17 mouse cellular contexts compared by ENCODE assay signal in the genomic region with DNA sequence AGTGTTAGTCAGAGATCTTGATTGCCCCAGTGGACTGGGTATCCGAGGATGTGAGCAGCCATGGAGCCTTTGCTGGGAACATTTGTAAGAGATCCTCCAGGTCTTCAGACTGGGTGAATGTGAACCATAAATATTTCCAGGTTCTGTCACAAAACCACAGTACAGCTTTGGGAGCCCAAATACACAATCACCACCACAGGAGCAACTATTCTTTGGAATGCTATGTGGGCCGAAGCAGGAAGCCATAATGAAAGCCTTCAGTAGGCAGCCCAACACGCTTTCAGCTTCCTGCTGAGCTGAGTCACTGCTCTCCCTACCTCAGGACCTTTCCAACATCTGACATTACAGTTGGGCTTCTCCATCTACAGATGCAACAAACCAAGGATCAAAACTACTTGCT.
"Had no signal": no experiment of that assay in that cellular context is flagged by ENCODE, and none has a peak within 500 bp of the region (broad histone marks: within the 10 kb centered on the region; RNA-seq: fewer than 3 reads in every experiment).

No protein-coding gene starts in this region.

- H3K9ac ChIP-seq: liver, embryonic 15.5 days; lung, embryonic 14.5 days; midbrain, embryonic 13.5 days; midbrain, embryonic 15.5 days; neural tube, embryonic 13.5 days; neural tube, embryonic 15.5 days had no signal

- DNase-seq: lung, adult 18-20 months; lung, embryonic 14.5 days; lung, postnatal 10 days; lung, postnatal 4 days; right cerebral cortex, postnatal 25 days; right cerebral cortex, postnatal 4 days; spleen, adult 18-20 months; thymus, adult 18-20 months; thymus, postnatal 14 days; thymus, postnatal 36 days had no signal

- H3K4me1 ChIP-seq: midbrain, embryonic 15.5 days; neural tube, embryonic 15.5 days had no signal

- H3K9me3 ChIP-seq: liver, embryonic 15.5 days; megakaryocyte, embryonic 14.5 days; midbrain, embryonic 13.5 days; midbrain, embryonic 15.5 days; neural tube, embryonic 13.5 days; neural tube, embryonic 15.5 days had no signal

- H3K36me3 ChIP-seq: liver, embryonic 15.5 days; midbrain, embryonic 13.5 days; midbrain, embryonic 15.5 days; neural tube, embryonic 13.5 days; neural tube, embryonic 15.5 days had no signal

- H3K27me3 ChIP-seq: liver, embryonic 15.5 days; megakaryocyte, embryonic 14.5 days; midbrain, embryonic 13.5 days; midbrain, embryonic 15.5 days; neural tube, embryonic 13.5 days; neural tube, embryonic 15.5 days had no signal

- H3K4me3 ChIP-seq: liver, embryonic 15.5 days; megakaryocyte, embryonic 14.5 days; midbrain, embryonic 13.5 days; midbrain, embryonic 15.5 days; neural tube, embryonic 13.5 days; neural tube, embryonic 15.5 days had no signal

- H3K27ac ChIP-seq: liver, embryonic 15.5 days; midbrain, embryonic 13.5 days; midbrain, embryonic 15.5 days; neural tube, embryonic 13.5 days; neural tube, embryonic 15.5 days had no signal

- ATAC-seq: midbrain, embryonic 13.5 days; midbrain, embryonic 15.5 days had no signal

- H3K4me2 ChIP-seq: liver, embryonic 15.5 days; lung, embryonic 14.5 days; midbrain, embryonic 11.5 days; midbrain, embryonic 13.5 days; midbrain, embryonic 15.5 days; neural tube, embryonic 13.5 days; neural tube, embryonic 15.5 days had no signal
